In genomic region chr6:47787941-47788736, GRCm38 (mm10) we compare ENCODE assay signal across 8 mouse cellular contexts. TPM values are rescaled to one million over a fixed set of nuclear protein-coding genes. Genes with fewer than 3 reads are reported as not detected.
A peak's percentile ranks its signal among the peaks of the same experiment; 100 is the strongest.
DNase-seq lines count a peak whose midpoint lies in the region; ATAC-seq lines count a peak whose summit lies in the region.

No protein-coding gene starts in this region.

- H3K9me3 ChIP-seq in hindbrain, embryonic 16.5 days (ENCODE audit: control insufficient read depth, low read length): no peaks in the 10 kb centered on the region

- WGBS in hindbrain, embryonic 16.5 days: under 1% methylated on average over 18 of the region's 18 CpGs

- H3K4me3 ChIP-seq in hindbrain, embryonic 16.5 days (ENCODE audit: low read length): peak overlapping the region; percentile 50

- H3K36me3 ChIP-seq in hindbrain, embryonic 16.5 days (ENCODE audit: control insufficient read depth, insufficient read depth, low read length): no peaks in the 10 kb centered on the region

- DNase-seq in T-cell, adult 2 months (ENCODE audit: low spot score): peak; percentile 73
- DNase-seq in cerebellum, postnatal 4 days (ENCODE audit: low spot score in 2 of 2): peak; percentile 31 to 75
- peak; percentile 85 for DNase-seq in gastrocnemius, adult 18-20 months (ENCODE audit: low spot score)
- peak; percentile 74 to 79 for DNase-seq in left cerebral cortex, adult 18-20 months (ENCODE audit: low spot score in 2 of 2)
- DNase-seq in lung, postnatal 4 days: peak; percentile 85 to 89
- DNase-seq in retina, postnatal 1 day: peak; percentile 95
- DNase-seq in thymus, postnatal 4 days: peak; percentile 65

- H3K4me1 ChIP-seq in hindbrain, embryonic 16.5 days (ENCODE audit: control insufficient read depth, insufficient read depth, low read depth, low read length): no peaks in the 10 kb centered on the region

- H3K9ac ChIP-seq in hindbrain, embryonic 16.5 days (ENCODE audit: low read depth, low read length): peak overlapping the region; percentile 70

- peak overlapping the region; percentile 66 for H3K4me2 ChIP-seq in hindbrain, embryonic 16.5 days (ENCODE audit: low read length)

- no peaks in the 10 kb centered on the region for H3K27me3 ChIP-seq in hindbrain, embryonic 16.5 days (replicated peaks; ENCODE audit: control insufficient read depth, insufficient read depth, low read length)

- peak overlapping the region; percentile 95 for H3K27ac ChIP-seq in hindbrain, embryonic 16.5 days (ENCODE audit: low read depth, low read length)

- ATAC-seq in hindbrain, embryonic 16.5 days: peak; percentile 96

RNA-seq across cellular contexts. Expression of gene Pdia4, which starts 25.1 kb away (rescaled TPM):
- 10 to 100 TPM; 10.2 to 14.4 TPM for total RNA-seq in gastrocnemius, adult 18-20 months (2021)
- 142 and 168 TPM in 2 replicates for polyA plus RNA-seq in hindbrain, embryonic 16.5 days (2015; fragmentation: Nextera tagmentation; extraction: Ambion mirVana)
- 10 to 100 TPM; 55.9 to 63.5 TPM for total RNA-seq in left cerebral cortex, adult 18-20 months (2021)

RNA-seq across cellular contexts. Expression of gene Zfp786, which starts 42.5 kb away (rescaled TPM):
- total RNA-seq in gastrocnemius, adult 18-20 months (2021): under 1 TPM; 0.73 to 0.76 TPM
- polyA plus RNA-seq in hindbrain, embryonic 16.5 days (2015; fragmentation: Nextera tagmentation; extraction: Ambion mirVana): 13.9 and 15.7 TPM in 2 replicates
- 1 to 10 TPM; 5.2 to 6.2 TPM for total RNA-seq in left cerebral cortex, adult 18-20 months (2021)

RNA-seq across cellular contexts. Expression of gene Zfp398, which starts 47.3 kb away (rescaled TPM):
- 1 to 10 TPM; 4.7 to 5.6 TPM for total RNA-seq in gastrocnemius, adult 18-20 months (2021)
- polyA plus RNA-seq in hindbrain, embryonic 16.5 days (2015; fragmentation: Nextera tagmentation; extraction: Ambion mirVana): 16.5 and 16.8 TPM in 2 replicates
- total RNA-seq in left cerebral cortex, adult 18-20 months (2021): 10 to 100 TPM; 21.0 to 21.3 TPM

Comparison
In these comparisons a context has a peak if more than half of its experiments do, and no peak if none do; other contexts are left out.
1. Peak in every context shown above with its lines: DNase-seq, ATAC-seq, H3K4me3 ChIP-seq and H3K27ac ChIP-seq.